Mouse (Mus musculus) MEL (cell line): ENCODE data around the gene Gm20388. TPM values are rescaled to one million over a fixed set of nuclear protein-coding genes. Genes with fewer than 3 reads are reported as not detected.

ENCODE experiments used
- DNase-seq: peaks from one replicate; pipeline ENCODE4 v3.0.0; 2011; ENCODE audit warnings: low read depth, low spot score
- H3K27ac ChIP-seq: 2 replicates; pipeline ENCODE4 v1.5.1; 2012; ENCODE audit warnings: low read depth, mild to moderate bottlenecking, control low read depth, low read length, moderate library complexity; ENCODE audit not compliant: control insufficient read depth
- H3K27me3 ChIP-seq, 2 experiments: fragments of 150-350 bp in 1 of 2; sonication (generic) in 1 of 2; 2 replicates each; pipeline ENCODE4 v1.6.1; 2012; ENCODE audit warnings: low read length in 2 of 2, mild to moderate bottlenecking in 2 of 2, improper control_type of control experiment in 1 of 2, moderate library complexity in 1 of 2; ENCODE audit not compliant: insufficient read depth in 2 of 2, control insufficient read depth in 1 of 2
- H3K36me3 ChIP-seq, 2 experiments: 2 replicates each; pipeline ENCODE4 v1.6.1; 2012 to 2014; ENCODE audit warnings: low read length in 2 of 2, improper control_type of control experiment in 1 of 2, inconsistent platforms in 1 of 2, mild to moderate bottlenecking in 1 of 2; ENCODE audit not compliant: insufficient read depth in 2 of 2, control insufficient read depth in 1 of 2
- H3K4me1 ChIP-seq, 2 experiments: fragments of 150-350 bp in 1 of 2; sonication (generic) in 1 of 2; 2 replicates each; pipeline ENCODE4 v1.6.1; 2012; ENCODE audit warnings: low read length in 2 of 2, improper control_type of control experiment in 1 of 2, mild to moderate bottlenecking in 1 of 2; ENCODE audit not compliant: insufficient read depth in 2 of 2, control insufficient read depth in 1 of 2
- H3K4me3 ChIP-seq, 2 experiments: fragments of 150-350 bp in 1 of 2; sonication (generic) in 1 of 2; 2 replicates each; pipeline ENCODE4 v1.5.1; 2012; ENCODE audit warnings: low read depth in 2 of 2, low read length in 2 of 2, mild to moderate bottlenecking in 2 of 2, moderate library complexity in 2 of 2, control low read depth in 1 of 2, improper control_type of control experiment in 1 of 2; ENCODE audit not compliant: control insufficient read depth in 1 of 2, insufficient read depth in 1 of 2
- H3K79me2 ChIP-seq: 2 replicates; pipeline ENCODE4 v1.6.1; 2012; ENCODE audit warnings: mild to moderate bottlenecking, low read length, moderate library complexity; ENCODE audit not compliant: control insufficient read depth, poor library complexity, insufficient read depth
- H3K9ac ChIP-seq: 2 replicates; pipeline ENCODE4 v1.6.1; 2012; ENCODE audit warnings: low read depth, mild to moderate bottlenecking, control low read depth, low read length, moderate library complexity; ENCODE audit not compliant: control insufficient read depth, poor library complexity, severe bottlenecking
- H3K9me3 ChIP-seq: fragments of 150-350 bp; sonication (generic); replicated peaks from 2 replicates; pipeline ENCODE4 v1.6.1; 2012; ENCODE audit warnings: mild to moderate bottlenecking, low read length, improper control_type of control experiment, moderate library complexity; ENCODE audit not compliant: insufficient read depth
- CHD2 ChIP-seq: IDR thresholded peaks from 2 replicates; pipeline ENCODE4 v1.6.1; 2011; ENCODE audit warnings: low read length, improper control_type of control experiment
- EP300 ChIP-seq, 2 experiments: IDR thresholded peaks; 2 replicates each; pipeline ENCODE4 v1.6.1; 2011; ENCODE audit warnings: improper control_type of control experiment in 2 of 2, low read length in 2 of 2, low read depth in 1 of 2, mild to moderate bottlenecking in 1 of 2
- ETS1 ChIP-seq: IDR thresholded peaks from 2 replicates; pipeline ENCODE4 v1.6.1; 2012; ENCODE audit warnings: low read depth, mild to moderate bottlenecking, inconsistent platforms, low read length, improper control_type of control experiment, moderate library complexity
- GABPA ChIP-seq: IDR thresholded peaks from 2 replicates; pipeline ENCODE4 v1.6.1; 2012; ENCODE audit warnings: low read depth, mild to moderate bottlenecking, inconsistent platforms, low read length, improper control_type of control experiment, moderate library complexity
- GATA1 ChIP-seq: IDR thresholded peaks from 2 replicates; pipeline ENCODE4 v1.6.1; 2011; ENCODE audit warnings: low read depth, low read length, improper control_type of control experiment
- JUND ChIP-seq: IDR thresholded peaks from 2 replicates; pipeline ENCODE4 v1.6.1; 2011; ENCODE audit warnings: low read depth, mild to moderate bottlenecking, improper control_type of control experiment, low read length
- KAT2A ChIP-seq: conservative IDR thresholded peaks from 2 replicates; pipeline ENCODE4 v1.6.1; 2012; ENCODE audit warnings: low read depth, low read length, improper control_type of control experiment, inconsistent platforms
- MAFK ChIP-seq: IDR thresholded peaks from 2 replicates; pipeline ENCODE4 v1.6.1; 2011; ENCODE audit warnings: low read depth, mild to moderate bottlenecking, low read length, improper control_type of control experiment, borderline replicate concordance
- MYC ChIP-seq: IDR thresholded peaks from 2 replicates; pipeline ENCODE4 v1.6.1; 2011; ENCODE audit warnings: low read depth, mild to moderate bottlenecking, low read length, improper control_type of control experiment, moderate library complexity
- POLR2A ChIP-seq, 2 experiments: IDR thresholded peaks; 2 replicates each; pipeline ENCODE4 v1.6.1; 2011 to 2012; ENCODE audit warnings: low read length in 2 of 2, mild to moderate bottlenecking in 2 of 2, control low read depth in 1 of 2, improper control_type of control experiment in 1 of 2, low read depth in 1 of 2, moderate library complexity in 1 of 2; ENCODE audit not compliant: control insufficient read depth in 1 of 2, insufficient read depth in 1 of 2, poor library complexity in 1 of 2
- POLR2AphosphoS5 ChIP-seq: IDR thresholded peaks from 2 replicates; pipeline ENCODE4 v1.6.1; 2012; ENCODE audit warnings: low read depth, borderline replicate concordance, mild to moderate bottlenecking, inconsistent platforms, low read length, moderate library complexity, mixed read lengths
- RAD21 ChIP-seq: IDR thresholded peaks from 2 replicates; pipeline ENCODE4 v1.6.1; 2011; ENCODE audit warnings: mild to moderate bottlenecking, low read depth, low read length, improper control_type of control experiment
- RCOR1 ChIP-seq: IDR thresholded peaks from 2 replicates; pipeline ENCODE4 v1.6.1; 2012; ENCODE audit warnings: low read depth, mild to moderate bottlenecking, inconsistent platforms, low read length, improper control_type of control experiment
- SIN3A ChIP-seq: IDR thresholded peaks from 2 replicates; pipeline ENCODE4 v1.6.1; 2012; ENCODE audit warnings: low read length, improper control_type of control experiment, inconsistent platforms
- TCF12 ChIP-seq: IDR thresholded peaks from 2 replicates; pipeline ENCODE4 v1.6.1; 2014; ENCODE audit warnings: low read depth, mild to moderate bottlenecking, inconsistent platforms, low read length, improper control_type of control experiment, moderate library complexity
- USF1 ChIP-seq: IDR thresholded peaks from 2 replicates; pipeline ENCODE4 v1.6.1; 2014; ENCODE audit warnings: low read depth, mild to moderate bottlenecking, inconsistent platforms, low read length, improper control_type of control experiment, moderate library complexity
- ZKSCAN1 ChIP-seq: IDR thresholded peaks from 2 replicates; pipeline ENCODE4 v1.6.1; 2012; ENCODE audit warnings: low read depth, mild to moderate bottlenecking, inconsistent platforms, low read length, improper control_type of control experiment, moderate library complexity
- ZMIZ1 ChIP-seq: IDR thresholded peaks from 2 replicates; pipeline ENCODE4 v1.6.1; 2012; ENCODE audit warnings: low read depth, mild to moderate bottlenecking, inconsistent platforms, low read length, improper control_type of control experiment, moderate library complexity
- ZNF384 ChIP-seq: IDR thresholded peaks from 2 replicates; pipeline ENCODE4 v1.6.1; 2012; ENCODE audit warnings: low read depth, mild to moderate bottlenecking, inconsistent platforms, low read length, improper control_type of control experiment
- polyA plus RNA-seq, 2 experiments: library from polyadenylated mRNA; stranded (reverse) in 1 of 2; unstranded in 1 of 2; fragments of >175 nt in 1 of 2; fragments of >200 nt in 1 of 2; gene quantifications; 2 replicates each; pipeline versions ENCODE4 v1.2.1 to v1.2.4; 2012; ENCODE audit warnings: low replicate concordance in 2 of 2, low read depth in 1 of 2; ENCODE audit not compliant: insufficient read length in 2 of 2, insufficient read depth in 1 of 2, missing spikeins in 1 of 2
- total RNA-seq: library from RNA; depleted of rRNA; stranded (reverse); fragments of 300-350 nt; gene quantifications from 2 replicates; pipeline ENCODE4 v1.2.3, GENCODE M21; 2012

Gene Gm20388
- total and polyA plus RNA-seq, 3 experiments, result 11.1 to 17.8 TPM; not detected in 1

- Histone ChIP-seq H3K4me1 (no peaks in the 10 kb centered on the region), H3K9ac (no peak overlapping the region), H3K27me3 (no peaks in the 10 kb centered on the region), H3K27ac (no peak overlapping the region), H3K9me3 (no peaks in the 10 kb centered on the region), H3K79me2 (no peaks in the 10 kb centered on the region), H3K4me3 (no peak overlapping the region), H3K36me3 (no peaks in the 10 kb centered on the region)
- TF ChIP-seq EP300 (IDR thresholded peaks at IDR 0.05; ENCODE audit: low read depth in 1 of 2, low read length in 2 of 2) (no peak), CHD2 (no peak), GABPA (no peak), ZKSCAN1 (no peak)
- DNase-seq, result no peak
These were observed 1875.9 kb downstream of the Gm20388 start for GRCm38 (mm10) chr8:121786542-121786941.

- Histone ChIP-seq H3K27ac (no peak overlapping the region), H3K36me3 (no peaks in the 10 kb centered on the region), H3K9me3 (no peaks in the 10 kb centered on the region), H3K9ac (no peak overlapping the region), H3K79me2 (no peaks in the 10 kb centered on the region), H3K4me1 (no peaks in the 10 kb centered on the region), H3K4me3 (no peak overlapping the region), H3K27me3 (no peaks in the 10 kb centered on the region)
- TF ChIP-seq RCOR1 (no peak), SIN3A (no peak), ZMIZ1 (no peak), MYC (no peak), ETS1 (no peak), USF1 (no peak), GATA1 (no peak), JUND (no peak), ZNF384 (no peak), MAFK (no peak), TCF12 (no peak), POLR2AphosphoS5 (no peak), KAT2A (no peak), RAD21 (no peak), POLR2A (IDR thresholded peaks at IDR 0.05; ENCODE audit: control insufficient read depth in 1 of 2, insufficient read depth in 1 of 2, low read depth in 1 of 2, low read length in 2 of 2, poor library complexity in 1 of 2) (no peak)
- DNase-seq, result no peak
These were observed 1878.1 kb downstream of the Gm20388 start for GRCm38 (mm10) chr8:121788786-121789185.
